Mouse (Mus musculus): ENCODE measurements around the gene Omd. TPM values are rescaled to one million over a fixed set of nuclear protein-coding genes. Genes with fewer than 3 reads are reported as not detected.

The Omd gene
- polyA plus RNA-seq, 1 experiment from 2014 or later, result 0.38 TPM

DNA sequence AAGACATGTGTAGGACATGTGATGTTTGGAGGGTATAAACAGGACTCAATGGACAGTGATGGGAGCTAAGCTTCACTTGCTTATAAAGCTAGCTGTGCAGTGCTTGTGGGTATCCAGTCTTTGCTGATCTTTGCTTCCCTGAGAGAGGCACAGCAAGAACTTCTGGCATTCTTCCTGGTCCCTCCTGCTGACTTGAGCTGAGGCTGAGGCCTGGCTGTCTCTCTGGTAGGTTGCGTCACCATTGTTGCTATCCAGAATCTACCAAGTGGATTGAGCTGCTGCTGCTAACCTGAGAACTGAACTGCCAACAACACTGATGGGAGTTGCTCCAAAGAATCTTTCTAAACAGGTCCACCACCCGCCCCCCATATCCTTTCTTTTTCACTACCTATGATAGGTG is 46.8 kb downstream of the Omd start:
- Histone ChIP-seq H3K4me3 (ENCODE audit: low read depth, low read length) (no peak overlapping the region), H3K27ac (ENCODE audit: low read depth, low read length) (no peak overlapping the region), H3K9me3 (ENCODE audit: control insufficient read depth, low read length) (no peaks in the 10 kb centered on the region), H3K4me1 (ENCODE audit: control insufficient read depth, insufficient read depth, low read length) (no peaks in the 10 kb centered on the region), H3K4me2 (no peak overlapping the region), H3K9ac (ENCODE audit: low read length) (no peak overlapping the region), H3K36me3 (ENCODE audit: control insufficient read depth, insufficient read depth, low read length) (no peaks in the 10 kb centered on the region), H3K27me3 (ENCODE audit: control insufficient read depth, insufficient read depth, low read length) (no peaks in the 10 kb centered on the region)
- ATAC-seq (ENCODE audit: low FRiP score) (no peak), DNase-seq (ENCODE audit: low spot score, missing footprints) (no peak)
- 87% methylated on average over 2 of the region's 2 CpGs for WGBS

DNA sequence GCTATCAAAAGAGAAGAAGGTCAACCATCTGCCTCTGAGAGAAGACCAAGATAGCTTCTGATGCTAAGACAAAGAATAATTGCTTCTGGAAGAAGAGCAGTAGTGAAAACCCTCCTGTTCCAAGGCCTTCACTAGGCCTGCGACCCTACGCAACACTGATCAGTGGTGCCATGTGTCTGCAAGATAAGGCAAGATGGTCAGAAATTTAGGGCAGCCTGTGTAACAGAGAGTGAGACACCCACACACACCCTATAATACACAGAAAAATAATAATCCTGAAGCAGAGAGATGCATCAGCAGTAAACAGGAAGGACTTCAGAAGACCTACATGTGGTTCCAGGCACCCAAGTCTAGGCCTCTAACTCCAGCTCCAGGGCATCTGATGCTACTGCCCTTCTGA is 57.7 kb downstream of the Omd start:
- H3K27ac ChIP-seq (ENCODE audit: low read depth, low read length), result no peak overlapping the region
- no peak overlapping the region for H3K4me2 ChIP-seq
- no peak for ATAC-seq (ENCODE audit: low FRiP score)
- no peaks in the 10 kb centered on the region for H3K36me3 ChIP-seq (ENCODE audit: control insufficient read depth, insufficient read depth, low read length)
- 94% methylated on average over 2 of the region's 2 CpGs for WGBS
- no peak for DNase-seq (ENCODE audit: low spot score, missing footprints)
- H3K4me1 ChIP-seq (ENCODE audit: control insufficient read depth, insufficient read depth, low read length), result no peaks in the 10 kb centered on the region
- H3K27me3 ChIP-seq (ENCODE audit: control insufficient read depth, insufficient read depth, low read length), result no peaks in the 10 kb centered on the region
- no peak overlapping the region for H3K9ac ChIP-seq (ENCODE audit: low read length)
- H3K4me3 ChIP-seq (ENCODE audit: low read depth, low read length), result no peak overlapping the region
- no peaks in the 10 kb centered on the region for H3K9me3 ChIP-seq (ENCODE audit: control insufficient read depth, low read length)

Other genes starting within 250 kb of the Omd start
- gene Bicd2, start 240.9 kb upstream of the Omd start, polyA plus RNA-seq (2014; fragmentation: Nextera tagmentation; extraction: Ambion mirVana), result 24.8 and 25.3 TPM in 2 replicates
- 13.7 and 18.3 TPM in 2 replicates for gene Ippk, start 161.2 kb upstream of the Omd start, polyA plus RNA-seq (2014; fragmentation: Nextera tagmentation; extraction: Ambion mirVana)
- 0.61 and 0.62 TPM in 2 replicates for gene Tes3-ps, start 89.1 kb upstream of the Omd start, polyA plus RNA-seq (2014; fragmentation: Nextera tagmentation; extraction: Ambion mirVana)
- 0.55 and 1.2 TPM in 2 replicates for gene Ecm2, start 77.7 kb upstream of the Omd start, polyA plus RNA-seq (2014; fragmentation: Nextera tagmentation; extraction: Ambion mirVana)
- gene Aspn, start 38.0 kb upstream of the Omd start, polyA plus RNA-seq (2014; fragmentation: Nextera tagmentation; extraction: Ambion mirVana), result 0.05 and 0.66 TPM in 2 replicates
- 10.2 and 12.4 TPM in 2 replicates for gene Ogn, start 25.6 kb downstream of the Omd start, polyA plus RNA-seq (2014; fragmentation: Nextera tagmentation; extraction: Ambion mirVana)
- gene Cenpp, start 70.3 kb downstream of the Omd start, polyA plus RNA-seq (2014; fragmentation: Nextera tagmentation; extraction: Ambion mirVana), result 40.7 and 45.1 TPM in 2 replicates
- 24.0 and 24.1 TPM in 2 replicates for gene Nol8, start 70.6 kb downstream of the Omd start, polyA plus RNA-seq (2014; fragmentation: Nextera tagmentation; extraction: Ambion mirVana)
- gene Iars, start 99.6 kb downstream of the Omd start, polyA plus RNA-seq (2014; fragmentation: Nextera tagmentation; extraction: Ambion mirVana), result 109 and 111 TPM in 2 replicates
- 0.08 TPM in 1 of 2 replicates, not detected in the other for gene Gm30302, start 216.5 kb downstream of the Omd start, polyA plus RNA-seq (2014; fragmentation: Nextera tagmentation; extraction: Ambion mirVana)

Data from midbrain, embryonic 11.5 days (tissue).